Mouse (Mus musculus) Muller cell, postnatal 12 days (primary cell): ENCODE results near the gene Zfp764.
A peak's percentile ranks its signal among the peaks of the same experiment; 100 is the strongest.
"Not testable (repeated sequence)": the region's sequence is repeated elsewhere in the genome, so short reads cannot be mapped to it uniquely, and the experiment has no call there.

Source experiments
- DNase-seq: peaks from one replicate; pipeline ENCODE4 v3.0.0-alpha.2; 2015; ENCODE audit errors: inconsistent ontology term

Gene Zfp764

DNA sequence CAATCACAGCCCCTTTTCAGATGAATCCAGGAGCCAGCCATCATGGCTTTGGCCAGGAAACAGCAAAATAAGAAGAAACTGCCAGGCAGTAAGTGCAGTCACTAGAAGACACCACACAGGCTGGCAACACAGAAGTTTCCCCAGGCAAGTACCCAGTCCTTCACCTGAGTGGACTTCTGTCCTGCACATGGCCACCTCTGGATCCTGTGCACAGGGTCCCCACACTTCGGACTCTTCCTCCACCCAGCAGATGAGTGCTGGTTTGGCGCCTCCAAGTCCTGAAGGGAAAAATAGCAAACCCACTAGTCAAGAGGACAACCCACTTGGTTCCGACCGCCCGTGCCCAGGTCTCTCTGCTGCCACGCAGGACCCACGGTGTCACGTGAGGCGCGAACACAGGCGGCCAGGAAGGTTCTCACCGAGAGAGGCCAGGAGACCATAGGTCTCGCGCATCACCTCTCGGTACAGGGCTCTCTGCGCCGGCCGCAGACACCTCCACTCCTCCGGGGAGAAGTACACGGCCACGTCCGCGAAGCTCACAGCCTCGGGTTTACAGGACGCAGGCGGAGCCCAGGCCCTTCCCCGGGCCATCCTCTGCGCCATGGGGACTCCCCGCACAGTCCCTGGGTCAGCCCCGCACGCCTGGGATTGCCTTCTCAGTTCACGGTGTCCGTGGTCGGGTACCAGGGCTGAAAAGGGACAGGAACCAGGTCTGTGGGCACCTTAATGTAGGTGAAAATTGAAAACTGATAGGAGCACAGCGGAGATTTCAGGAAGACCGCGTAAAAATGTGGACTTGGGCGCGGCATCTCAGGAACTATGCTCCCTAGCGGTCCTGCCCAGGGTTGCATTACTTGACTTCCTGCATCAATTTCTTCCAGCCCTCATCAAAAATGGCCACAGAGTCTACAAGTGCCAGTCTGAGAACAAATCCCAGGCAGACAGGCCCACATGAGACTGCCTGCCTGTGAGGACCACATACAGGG is at the start of gene Zfp764:
Gene Zfp764, minus strand, starts transcription at position 821 of the 986 bp plus-strand sequence.
- DNase-seq, result peak; percentile 77

DNA sequence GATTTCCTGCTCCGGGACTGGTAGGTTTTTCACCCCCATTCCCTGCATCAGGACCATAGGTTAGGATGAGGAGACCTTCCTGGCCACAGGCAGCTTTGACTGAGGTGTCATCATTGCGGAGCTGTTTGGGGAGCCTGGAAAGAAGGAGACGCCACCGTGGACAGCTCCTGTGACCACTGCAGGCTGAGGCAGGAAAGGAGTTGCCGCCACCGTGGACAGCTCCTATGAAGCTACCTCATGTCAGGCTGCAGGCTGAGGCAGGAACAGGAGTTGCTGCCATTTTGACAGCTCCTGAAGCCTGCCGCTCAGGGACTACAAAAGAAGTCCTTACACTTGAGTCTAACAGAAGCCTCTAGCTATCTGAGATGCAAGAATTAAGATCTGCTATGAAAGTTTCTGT is 48.3 kb upstream of the Zfp764 start:
- DNase-seq, result no peak

DNA sequence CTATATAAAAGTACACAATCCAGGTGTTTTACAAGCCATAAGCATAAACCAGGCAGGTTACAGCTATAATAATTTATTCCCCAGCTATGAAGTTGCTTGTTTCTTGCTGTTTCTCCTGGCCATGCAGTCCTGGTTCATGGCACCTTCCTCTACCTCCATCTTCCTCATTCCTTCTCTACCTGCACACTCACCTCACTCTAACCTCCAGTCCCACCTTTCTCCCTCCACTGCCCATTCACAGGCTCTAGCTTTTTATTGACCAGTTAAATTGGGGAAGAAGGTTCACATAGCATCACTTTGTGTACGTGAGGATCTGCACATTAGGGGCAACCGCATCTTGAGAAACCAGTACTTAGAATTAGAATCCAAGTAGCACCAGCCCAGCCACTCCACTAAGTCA is 46.4 kb upstream of the Zfp764 start:
- DNase-seq, result no peak

GRCm38 (mm10) chr7:127449966-127450365 is 43.3 kb upstream of the Zfp764 start:
- DNase-seq, result no peak

GRCm38 (mm10) chr7:127448521-127449300 is 42.1 kb upstream of the Zfp764 start, which contains the start of gene Zfp689:
Zfp689 (minus strand) TSS chr7:127449158.
- peak; percentile 91 for DNase-seq

DNA sequence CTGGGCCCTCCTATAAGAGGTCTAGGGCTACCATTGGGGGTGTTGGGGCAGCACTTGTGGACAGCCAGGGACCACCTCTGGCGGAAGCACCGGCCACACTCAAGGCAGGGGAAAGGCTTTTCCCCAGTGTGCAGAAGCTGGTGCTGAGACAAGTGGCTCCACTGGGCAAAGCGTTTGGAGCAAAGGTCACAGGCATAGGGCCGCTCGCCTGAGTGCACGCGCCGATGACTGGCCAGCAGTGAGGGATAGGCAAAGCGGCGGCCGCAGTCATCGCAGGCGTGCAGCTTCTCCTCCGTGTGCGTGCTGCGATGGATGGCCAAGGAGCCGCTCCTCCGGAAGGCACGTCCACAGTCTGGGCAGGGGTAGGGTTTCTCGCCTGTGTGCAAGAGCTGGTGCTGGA is 37.4 kb upstream of the Zfp764 start:
- no peak for DNase-seq

GRCm38 (mm10) chr7:127437724-127438123 is 31.1 kb upstream of the Zfp764 start:
- DNase-seq, result no peak

GRCm38 (mm10) chr7:127435206-127435605 is 28.6 kb upstream of the Zfp764 start:
- no peak for DNase-seq

DNA sequence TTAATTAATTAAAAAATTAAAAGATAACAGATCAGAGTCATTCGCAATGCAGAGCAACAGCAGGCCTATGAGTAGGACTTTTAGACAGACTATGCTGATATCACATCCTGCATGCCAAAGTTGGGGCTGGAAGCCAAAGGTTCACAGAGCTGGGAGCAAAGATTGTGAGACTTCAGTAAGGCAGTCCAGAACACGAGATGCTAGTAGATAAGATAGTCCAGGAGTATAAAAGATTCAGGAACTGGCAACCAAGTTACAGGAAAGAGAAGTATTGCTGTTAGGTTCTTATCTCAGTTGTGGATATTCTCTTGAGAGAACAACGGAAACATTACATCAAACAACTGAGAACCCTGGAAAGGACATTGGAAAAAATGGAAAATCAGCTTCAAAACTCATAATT is 19.7 kb upstream of the Zfp764 start:
- DNase-seq, result no peak

DNA sequence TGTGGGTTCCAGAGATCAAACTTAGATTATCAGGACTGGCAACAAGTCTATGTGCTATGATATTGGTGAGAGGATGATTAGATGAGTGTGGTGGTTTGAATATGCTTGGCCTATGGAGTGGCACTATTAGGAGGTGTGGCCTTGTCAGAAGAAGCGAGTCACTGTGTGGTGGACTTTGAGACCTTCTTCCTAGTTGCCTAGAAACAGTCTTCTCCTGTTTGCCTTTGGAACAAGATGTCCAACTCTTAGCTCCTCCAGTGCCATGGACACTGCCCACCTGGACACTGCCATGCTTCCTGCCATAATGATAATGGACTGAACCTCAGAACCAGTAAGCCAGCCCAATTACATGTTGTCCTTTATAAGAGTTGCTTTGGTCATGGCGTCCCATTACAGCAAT is 19.3 kb upstream of the Zfp764 start:
- no peak for DNase-seq

GRCm38 (mm10) chr7:127425291-127425690 is 18.7 kb upstream of the Zfp764 start:
- DNase-seq, result no peak

GRCm38 (mm10) chr7:127422247-127422646 is 15.6 kb upstream of the Zfp764 start:
- no peak for DNase-seq

- peak; percentile 94 for DNase-seq
These were observed 15.0 kb upstream of the Zfp764 start, which contains the start of gene Zfp688 for GRCm38 (mm10) chr7:127421388-127422191. Zfp688 (minus strand) TSS chr7:127422068.

GRCm38 (mm10) chr7:127411418-127411817 is 4.8 kb upstream of the Zfp764 start:
- DNase-seq, result no peak

- not testable (repeated sequence) for DNase-seq
These were observed 2.5 kb downstream of the Zfp764 start for GRCm38 (mm10) chr7:127404101-127404500.

- DNase-seq, result no peak
These were observed 3.6 kb downstream of the Zfp764 start for GRCm38 (mm10) chr7:127402980-127403379.

DNA sequence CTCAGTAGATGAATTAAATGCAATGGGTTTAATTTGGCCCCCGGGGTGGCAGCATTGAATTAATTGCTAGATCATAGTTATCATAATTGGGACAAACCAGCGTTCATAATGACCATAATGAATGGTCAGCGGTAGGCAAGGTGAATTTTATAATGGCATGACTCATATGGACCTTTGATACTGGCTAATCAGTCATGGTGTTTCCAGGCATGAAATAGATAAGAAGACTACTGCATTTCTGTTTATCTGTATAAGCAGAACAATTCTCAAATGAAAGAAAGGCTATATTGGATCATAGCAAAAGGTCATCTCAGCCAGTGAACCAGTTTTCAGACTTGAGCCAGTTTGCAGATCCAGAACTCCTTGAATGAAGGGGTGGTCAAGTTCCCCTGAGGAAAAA is 6.3 kb downstream of the Zfp764 start:
- no peak for DNase-seq

DNA sequence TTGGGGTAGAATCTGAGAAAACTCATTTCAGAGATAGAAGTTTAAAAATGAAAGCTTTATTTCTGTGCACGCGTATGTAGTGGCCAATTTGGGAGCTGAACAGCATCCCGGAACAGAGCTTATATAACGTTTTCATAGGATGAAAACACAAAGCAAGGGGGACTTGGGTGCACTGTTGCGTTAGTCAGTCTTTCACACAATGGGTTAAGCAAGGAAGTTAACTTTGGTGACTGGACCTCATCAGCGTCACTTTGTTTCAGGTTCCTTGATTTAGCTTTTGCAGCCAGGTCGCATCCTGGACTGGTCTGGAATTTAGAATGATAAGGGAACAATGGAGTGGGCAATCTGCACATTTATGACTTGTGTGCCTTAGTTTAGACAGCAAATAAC is 12.7 kb downstream of the Zfp764 start:
- DNase-seq, result peak; percentile 12

DNA sequence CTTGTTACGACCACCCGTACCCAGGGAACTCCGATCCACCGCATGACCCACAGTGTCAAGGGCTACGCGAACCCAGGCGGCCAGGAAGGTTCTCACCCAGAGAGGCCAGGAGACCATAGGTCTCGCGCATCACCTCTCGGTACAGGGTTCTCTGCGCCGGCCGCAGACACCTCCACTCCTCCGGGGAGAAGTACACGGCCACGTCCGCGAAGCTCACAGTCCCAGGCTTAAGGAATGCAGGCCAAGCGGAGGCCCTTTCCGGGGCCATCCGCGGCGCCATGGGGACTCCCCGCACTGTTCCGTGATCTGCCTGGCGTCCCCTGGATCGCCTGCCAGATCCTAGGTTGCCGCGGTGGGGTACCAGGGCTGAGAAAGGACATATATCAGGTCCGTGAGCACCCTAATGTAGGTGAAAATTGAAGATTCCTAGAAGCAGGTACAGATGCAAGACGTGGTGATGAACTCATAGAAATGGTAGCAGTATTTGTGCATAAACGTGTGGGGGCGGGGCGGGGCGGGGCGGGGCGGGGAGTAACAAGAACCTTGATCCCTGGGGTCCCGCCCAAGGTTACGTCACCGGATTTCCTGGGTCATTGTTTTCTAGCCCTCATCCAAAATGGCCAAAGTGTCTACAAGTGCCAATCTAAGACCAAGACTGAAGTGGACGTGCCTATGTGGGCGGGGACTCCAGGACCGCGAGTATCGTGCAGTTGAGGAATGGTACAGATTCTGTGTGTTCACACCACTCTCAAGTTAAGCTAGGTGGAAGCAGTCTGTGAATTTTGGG is 13.3 kb downstream of the Zfp764 start, which contains the start of gene E430018J23Rik:
Gene E430018J23Rik, minus strand, starts transcription at position 473 of the 787 bp plus-strand sequence.
- DNase-seq, result peak; percentile 99

DNA sequence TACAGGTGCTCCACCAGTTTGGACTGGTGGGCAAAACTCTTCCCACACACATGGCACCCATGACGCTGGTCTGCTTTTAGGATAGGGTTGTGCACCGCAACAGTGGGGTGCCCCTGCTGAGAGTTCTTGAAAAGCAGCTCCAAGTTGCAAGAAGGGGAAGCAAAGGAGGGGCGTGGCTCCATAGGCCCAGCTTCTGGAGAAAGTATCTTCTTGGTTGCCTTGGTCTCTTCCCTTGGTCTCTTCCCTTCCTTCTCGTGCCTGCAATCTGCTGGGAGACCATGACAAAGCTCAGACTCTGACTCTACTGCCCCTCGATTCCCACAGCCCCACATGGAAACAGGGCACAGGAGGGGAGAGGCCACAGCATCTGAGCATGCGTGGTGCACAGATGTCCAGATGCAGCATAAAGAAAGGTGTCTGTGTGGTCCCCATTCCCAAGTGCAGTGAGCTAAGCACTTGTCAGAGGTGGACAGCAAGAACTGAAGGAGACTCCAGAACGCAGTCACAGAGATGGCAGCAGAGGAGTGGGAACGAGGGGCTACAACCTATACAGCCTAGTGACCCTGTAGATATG is 14.3 kb downstream of the Zfp764 start:
- no peak for DNase-seq
